Mouse (Mus musculus): ENCODE results near the gene 2900011O08Rik.

Gene 2900011O08Rik

GRCm38 (mm10) chr16:14147712-14148111 is 161.3 kb downstream of the 2900011O08Rik start:
- no peak for DNase-seq

Measured in liver (tissue).